Mouse (Mus musculus) liver, embryonic 13.5 days (tissue): ENCODE results near the gene Sh3pxd2b. TPM values are rescaled to one million over a fixed set of nuclear protein-coding genes. Genes with fewer than 3 reads are reported as not detected.

Experiments used
- ATAC-seq: fragments of 200-750 bp; cut with Nextera tagmentation; 2 replicates; pipeline ENCODE4 v1.8.0; 2017; ENCODE audit warnings: low read depth, mild to moderate bottlenecking, moderate number of reproducible peaks, moderate library complexity
- DNase-seq: peaks from one replicate; pipeline ENCODE4 v3.0.0; 2022
- H3K27ac ChIP-seq: fragments of 300-500 bp; sonication (generic); 2 replicates; pipeline ENCODE4 v1.5.1; 2015; ENCODE audit warnings: moderate library complexity, mild to moderate bottlenecking, inconsistent platforms
- H3K27me3 ChIP-seq: fragments of 300-500 bp; sonication (generic); 2 replicates; pipeline ENCODE4 v1.6.1; 2015; ENCODE audit warnings: mild to moderate bottlenecking, inconsistent platforms
- H3K36me3 ChIP-seq: fragments of 300-500 bp; sonication (generic); 2 replicates; pipeline ENCODE4 v1.6.1; 2015; ENCODE audit warnings: mild to moderate bottlenecking, inconsistent platforms
- H3K4me1 ChIP-seq: fragments of 300-500 bp; sonication (generic); replicated peaks from 2 replicates; pipeline ENCODE4 v1.6.1; 2015; ENCODE audit warnings: inconsistent platforms
- H3K4me2 ChIP-seq: fragments of 300-500 bp; sonication (generic); 2 replicates; pipeline ENCODE4 v1.6.1; 2015; ENCODE audit warnings: inconsistent platforms, mild to moderate bottlenecking, moderate library complexity
- H3K4me3 ChIP-seq: fragments of 300-500 bp; sonication (generic); replicated peaks from 2 replicates; pipeline ENCODE4 v1.5.1; 2015; ENCODE audit warnings: mild to moderate bottlenecking, inconsistent platforms
- H3K9ac ChIP-seq: fragments of 300-500 bp; sonication (generic); 2 replicates; pipeline ENCODE4 v1.6.1; 2015; ENCODE audit warnings: mild to moderate bottlenecking, inconsistent platforms
- H3K9me3 ChIP-seq: fragments of 300-500 bp; sonication (generic); replicated peaks from 2 replicates; pipeline ENCODE4 v1.6.1; 2016; ENCODE audit warnings: inconsistent platforms
- WGBS: fragments of 180-500 bp; shearing (Covaris S2); methylation state at CpG from one replicate; pipeline ENCODE4 v1.1.7; 2015; ENCODE audit not compliant: insufficient replicate concordance; 5-methylcytosine and 5-hydroxymethylcytosine counted together
- polyA plus RNA-seq: library from polyadenylated mRNA; unstranded; fragments of >200 nt; fragmentation: Nextera tagmentation; extraction: Ambion mirVana; gene quantifications from 2 replicates; pipeline ENCODE4 v1.2.1, GENCODE M21; 2015

Gene Sh3pxd2b
- polyA plus RNA-seq, 1 experiment from 2014 or later, result 0.84 TPM

DNA sequence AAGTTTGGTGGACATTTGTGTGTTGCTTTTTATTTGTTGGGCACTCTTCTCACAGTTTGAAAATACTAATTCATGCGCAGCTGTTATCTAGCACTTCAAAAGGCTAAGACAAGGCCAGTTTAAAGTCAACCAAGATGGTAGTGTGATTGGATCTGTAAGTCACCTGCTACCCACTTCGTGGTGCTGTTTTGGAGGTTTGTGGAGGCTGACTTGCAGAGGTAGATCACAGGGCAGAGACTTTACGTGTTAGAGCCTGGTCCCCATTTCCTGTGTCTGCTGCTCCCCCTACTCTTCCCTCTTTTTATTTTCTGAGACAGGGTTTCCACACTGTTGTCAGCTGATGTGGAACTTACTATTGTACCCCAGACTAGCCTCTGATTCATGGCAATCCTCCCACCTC is 127.1 kb downstream of the Sh3pxd2b start:
- H3K4me3 ChIP-seq, result no peak overlapping the region
- H3K9ac ChIP-seq, result no peak overlapping the region
- H3K27ac ChIP-seq, result no peak overlapping the region
- ATAC-seq, result no peak
- no peak overlapping the region for H3K4me2 ChIP-seq
- H3K4me1 ChIP-seq, result no peaks in the 10 kb centered on the region
- H3K9me3 ChIP-seq, result no peaks in the 10 kb centered on the region
- DNase-seq, result no peak
- no peaks in the 10 kb centered on the region for H3K27me3 ChIP-seq
- WGBS, result 66% methylated on average over 3 of the region's 3 CpGs
- no peaks in the 10 kb centered on the region for H3K36me3 ChIP-seq

DNA sequence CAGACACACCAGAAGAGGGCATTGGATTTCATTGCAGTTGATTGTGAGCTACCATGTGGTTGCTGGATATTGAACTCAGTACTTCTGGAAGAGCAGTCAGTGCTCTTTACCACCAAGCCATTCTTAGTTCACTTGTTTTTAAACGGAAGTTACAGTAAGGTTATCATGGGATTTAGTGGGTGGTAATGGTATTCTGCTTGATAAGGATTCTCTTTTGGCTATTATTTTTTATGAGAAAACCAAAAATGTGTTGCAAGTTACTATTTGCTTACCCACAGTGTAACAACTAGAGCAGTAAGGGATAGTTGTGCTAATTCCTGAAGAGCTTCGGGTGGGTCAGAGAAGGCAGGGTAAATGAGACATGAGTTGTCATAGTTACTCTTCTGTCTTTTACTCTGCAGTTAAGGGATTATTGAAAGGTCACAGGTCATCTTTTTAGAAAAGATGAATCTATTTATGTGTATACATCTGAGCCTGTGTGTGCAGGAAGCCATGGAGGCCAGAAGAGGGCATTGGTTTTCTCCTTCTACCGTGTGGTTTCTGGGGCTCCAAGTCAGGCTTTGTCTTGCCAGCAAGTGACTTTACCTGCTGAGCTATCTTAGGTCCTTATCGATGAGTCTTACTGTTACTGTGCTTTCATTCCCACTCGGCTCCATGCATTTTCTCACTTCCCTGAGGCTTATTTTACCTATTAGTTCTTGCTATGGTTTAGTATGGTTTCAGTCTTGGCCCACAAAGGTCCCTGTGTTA is 128.0 kb downstream of the Sh3pxd2b start:
- no peak overlapping the region for H3K4me3 ChIP-seq
- DNase-seq (no peak), ATAC-seq (no peak)
- no peaks in the 10 kb centered on the region for H3K36me3 ChIP-seq
- H3K9ac ChIP-seq, result no peak overlapping the region
- H3K27ac ChIP-seq, result no peak overlapping the region
- no peak overlapping the region for H3K4me2 ChIP-seq
- no peaks in the 10 kb centered on the region for H3K4me1 ChIP-seq
- H3K27me3 ChIP-seq, result no peaks in the 10 kb centered on the region
- WGBS, result 63% methylated on average over 5 of the region's 5 CpGs
- H3K9me3 ChIP-seq, result no peaks in the 10 kb centered on the region

Other genes with a start within 250 kb of the Sh3pxd2b start
- gene Il9r, start 147.5 kb upstream of the Sh3pxd2b start, polyA plus RNA-seq, result 0.08 and 0.13 TPM in 2 replicates
- gene Snrnp25, start 142.4 kb upstream of the Sh3pxd2b start, polyA plus RNA-seq, result 92.2 and 93.1 TPM in 2 replicates
- 5.6 and 6.2 TPM in 2 replicates for gene Rhbdf1, start 125.5 kb upstream of the Sh3pxd2b start, polyA plus RNA-seq
- gene Mpg, start 121.3 kb upstream of the Sh3pxd2b start, polyA plus RNA-seq, result 19.7 and 21.6 TPM in 2 replicates
- 27.5 and 29.7 TPM in 2 replicates for gene Nprl3, start 80.1 kb upstream of the Sh3pxd2b start, polyA plus RNA-seq
- 289 and 430 TPM in 2 replicates for gene Hba-x, start 71.4 kb upstream of the Sh3pxd2b start, polyA plus RNA-seq
- 56,818 and 64,288 TPM in 2 replicates for gene Hba-a1, start 64.3 kb upstream of the Sh3pxd2b start, polyA plus RNA-seq
- gene Hbq1b, start 60.9 kb upstream of the Sh3pxd2b start, polyA plus RNA-seq, result 111 and 141 TPM in 2 replicates
- gene Hba-a2, start 51.3 kb upstream of the Sh3pxd2b start, polyA plus RNA-seq, result 140,141 and 155,581 TPM in 2 replicates
- gene Hbq1a, start 47.8 kb upstream of the Sh3pxd2b start, polyA plus RNA-seq, result 5.6 and 6.1 TPM in 2 replicates
- gene Ubtd2, start 107.5 kb downstream of the Sh3pxd2b start, polyA plus RNA-seq, result 5.1 and 5.9 TPM in 2 replicates
- 0.46 and 0.74 TPM in 2 replicates for gene Efcab9, start 184.3 kb downstream of the Sh3pxd2b start, polyA plus RNA-seq
- 3.0 and 4.5 TPM in 2 replicates for gene Stk10, start 185.5 kb downstream of the Sh3pxd2b start, polyA plus RNA-seq